Mouse (Mus musculus) CH12.LX (cell line): ENCODE measurements around the gene Speg. TPM values are rescaled to one million over a fixed set of nuclear protein-coding genes. Genes with fewer than 3 reads are reported as not detected.

Experiments
- DNase-seq: peaks from one replicate; pipeline ENCODE4 v3.0.0-alpha.2; 2013; ENCODE audit errors: extremely low read depth
- H3K27ac ChIP-seq: 2 replicates; pipeline ENCODE4 v1.5.1; 2012; ENCODE audit warnings: low read depth, mild to moderate bottlenecking, control low read depth, moderate library complexity; ENCODE audit not compliant: insufficient read depth
- H3K27me3 ChIP-seq: replicated peaks from 2 replicates; pipeline ENCODE3; 2012; ENCODE audit warnings: inconsistent platforms
- H3K36me3 ChIP-seq, 2 experiments: replicated peaks in 1 of 2; 2 replicates each; pipeline versions ENCODE3 to v1.6.1; 2012; ENCODE audit warnings: inconsistent platforms in 1 of 2, low read length in 1 of 2, mild to moderate bottlenecking in 1 of 2, mixed read lengths in 1 of 2, moderate library complexity in 1 of 2; ENCODE audit not compliant: control insufficient read depth in 1 of 2, insufficient read depth in 1 of 2
- H3K4me1 ChIP-seq, 2 experiments: 2 replicates each; pipeline ENCODE4 v1.6.1; 2012; ENCODE audit warnings: inconsistent platforms in 1 of 2, moderate library complexity in 1 of 2; ENCODE audit not compliant: insufficient read depth in 2 of 2, control insufficient read depth in 1 of 2
- H3K4me2 ChIP-seq: 2 replicates; pipeline ENCODE4 v1.6.1; 2012; ENCODE audit warnings: low read depth, mild to moderate bottlenecking, control low read depth; ENCODE audit not compliant: poor library complexity, insufficient read depth, severe bottlenecking
- H3K4me3 ChIP-seq, 3 experiments: fragments of 150-350 bp in 1 of 3; sonication (generic) in 1 of 3; replicated peaks in 1 of 3; 2 replicates each; pipeline versions ENCODE3 to v1.5.1; 2011 to 2012; ENCODE audit warnings: low read depth in 2 of 3, low read length in 2 of 3, mild to moderate bottlenecking in 2 of 3, moderate library complexity in 2 of 3, control low read depth in 1 of 3, improper control_type of control experiment in 1 of 3, inconsistent platforms in 1 of 3, mixed read lengths in 1 of 3; ENCODE audit not compliant: poor library complexity in 1 of 3
- H3K79me2 ChIP-seq: replicated peaks from 2 replicates; pipeline ENCODE4 v1.6.1; 2012; ENCODE audit warnings: mild to moderate bottlenecking, moderate library complexity; ENCODE audit not compliant: control insufficient read depth, poor library complexity, insufficient read depth, severe bottlenecking; ENCODE audit errors: extremely low read depth
- H3K9ac ChIP-seq: 2 replicates; pipeline ENCODE4 v1.6.1; 2012; ENCODE audit warnings: low read depth, mild to moderate bottlenecking, control low read depth, moderate library complexity; ENCODE audit not compliant: insufficient read depth
- H3K9me3 ChIP-seq: replicated peaks from 2 replicates; pipeline ENCODE3; 2012; ENCODE audit warnings: low read length, inconsistent platforms, mixed read lengths
- CHD1 ChIP-seq: IDR thresholded peaks from 2 replicates; pipeline ENCODE4 v1.6.1; 2012; ENCODE audit warnings: low read depth, low read length, improper control_type of control experiment, inconsistent platforms
- CHD2 ChIP-seq: IDR thresholded peaks from 2 replicates; pipeline ENCODE4 v1.6.1; 2011; ENCODE audit warnings: low read length, improper control_type of control experiment
- CTCF ChIP-seq, 2 experiments: IDR thresholded peaks in 1 of 2; conservative IDR thresholded peaks in 1 of 2; 2 replicates each; pipeline ENCODE4 v1.5.1; 2011 to 2012; ENCODE audit warnings: low read depth in 2 of 2, low read length in 2 of 2, improper control_type of control experiment in 1 of 2, inconsistent platforms in 1 of 2, mild to moderate bottlenecking in 1 of 2, moderate library complexity in 1 of 2
- E2F4 ChIP-seq: IDR thresholded peaks from 2 replicates; pipeline ENCODE4 v1.6.1; 2011; ENCODE audit warnings: low read depth, low read length, improper control_type of control experiment; ENCODE audit not compliant: insufficient replicate concordance
- ELF1 ChIP-seq: IDR thresholded peaks from 2 replicates; pipeline ENCODE4 v1.6.1; 2014; ENCODE audit warnings: low read depth, mild to moderate bottlenecking, inconsistent platforms, low read length, improper control_type of control experiment
- ETS1 ChIP-seq: conservative IDR thresholded peaks from 2 replicates; pipeline ENCODE4 v1.6.1; 2012; ENCODE audit warnings: low read depth, mild to moderate bottlenecking, inconsistent platforms, low read length, improper control_type of control experiment, moderate library complexity
- GABPA ChIP-seq: IDR thresholded peaks from 2 replicates; pipeline ENCODE4 v1.6.1; 2012; ENCODE audit warnings: low read depth, low read length, improper control_type of control experiment, inconsistent platforms; ENCODE audit not compliant: insufficient replicate concordance
- HCFC1 ChIP-seq: IDR thresholded peaks from 2 replicates; pipeline ENCODE4 v1.6.1; 2012; ENCODE audit warnings: low read depth, mild to moderate bottlenecking, inconsistent platforms, low read length, improper control_type of control experiment
- KAT2A ChIP-seq: IDR thresholded peaks from 2 replicates; pipeline ENCODE4 v1.6.1; 2012; ENCODE audit warnings: low read length, improper control_type of control experiment, inconsistent platforms; ENCODE audit not compliant: insufficient replicate concordance
- MAZ ChIP-seq: IDR thresholded peaks from 2 replicates; pipeline ENCODE4 v1.6.1; 2012; ENCODE audit warnings: low read depth, mild to moderate bottlenecking, inconsistent platforms, low read length, improper control_type of control experiment, moderate library complexity
- MEF2A ChIP-seq: IDR thresholded peaks from 2 replicates; pipeline ENCODE4 v1.6.1; 2014; ENCODE audit warnings: low read depth, mild to moderate bottlenecking, inconsistent platforms, low read length, improper control_type of control experiment, borderline replicate concordance
- MXI1 ChIP-seq: IDR thresholded peaks from 2 replicates; pipeline ENCODE4 v1.6.1; 2011; ENCODE audit warnings: mild to moderate bottlenecking, low read depth, low read length, improper control_type of control experiment
- MYC ChIP-seq: IDR thresholded peaks from 2 replicates; pipeline ENCODE4 v1.6.1; 2011; ENCODE audit warnings: low read depth, mild to moderate bottlenecking, improper control_type of control experiment, low read length
- NELFE ChIP-seq: IDR thresholded peaks from 2 replicates; pipeline ENCODE4 v1.6.1; 2011; ENCODE audit warnings: low read depth, low read length, improper control_type of control experiment
- PAX5 ChIP-seq: IDR thresholded peaks from 2 replicates; pipeline ENCODE4 v1.6.1; 2012; ENCODE audit warnings: low read length, inconsistent platforms, mixed read lengths
- POLR2A ChIP-seq: IDR thresholded peaks from 2 replicates; pipeline ENCODE4 v1.6.1; 2011; ENCODE audit warnings: low read depth, mild to moderate bottlenecking, improper control_type of control experiment, low read length
- POLR2AphosphoS2 ChIP-seq: IDR thresholded peaks from 2 replicates; pipeline ENCODE4 v1.6.1; 2011; ENCODE audit warnings: low read depth, low read length, improper control_type of control experiment
- SIN3A ChIP-seq: IDR thresholded peaks from 2 replicates; pipeline ENCODE4 v1.6.1; 2012; ENCODE audit warnings: low read length, improper control_type of control experiment, inconsistent platforms
- TBP ChIP-seq: conservative IDR thresholded peaks from 2 replicates; pipeline ENCODE4 v1.6.1; 2011; ENCODE audit warnings: low read depth, low read length, improper control_type of control experiment
- TCF12 ChIP-seq: IDR thresholded peaks from 2 replicates; pipeline ENCODE4 v1.6.1; 2014; ENCODE audit warnings: low read depth, mild to moderate bottlenecking, inconsistent platforms, low read length, improper control_type of control experiment
- USF1 ChIP-seq: IDR thresholded peaks from 2 replicates; pipeline ENCODE4 v1.6.1; 2014; ENCODE audit warnings: low read depth, mild to moderate bottlenecking, inconsistent platforms, low read length, improper control_type of control experiment
- USF2 ChIP-seq: conservative IDR thresholded peaks from 2 replicates; pipeline ENCODE4 v1.6.1; 2011; ENCODE audit warnings: low read depth, low read length, improper control_type of control experiment
- ZKSCAN1 ChIP-seq: IDR thresholded peaks from 2 replicates; pipeline ENCODE4 v1.6.1; 2012; ENCODE audit warnings: low read depth, inconsistent platforms, low read length, improper control_type of control experiment, borderline replicate concordance
- ZMIZ1 ChIP-seq: IDR thresholded peaks from 2 replicates; pipeline ENCODE4 v1.6.1; 2012; ENCODE audit warnings: low read depth, mild to moderate bottlenecking, inconsistent platforms, low read length, improper control_type of control experiment
- dilution Hi-C: fragments of 300-500 bp; cut with MboI; formaldehyde crosslinking; loops from 2 replicates; pipeline ENCODE4 v1.14.3; 2020; ENCODE audit warnings: low sequenced_read_pairs; ENCODE audit not compliant: extremely low pct_unique_long_range_greater_than_20kb, extremely low pct_ligation_motif_present
- in situ Hi-C: fragments of 300-500 bp; cut with MboI; formaldehyde crosslinking; loops from 3 replicates; pipeline ENCODE4 v1.14.3; 2019; ENCODE audit warnings: low sequenced_read_pairs, low pct_ligation_motif_present, low pct_unique_long_range_greater_than_20kb, mixed read lengths
- polyA plus RNA-seq: library from polyadenylated mRNA; unstranded; fragments of >175 nt; gene quantifications from 2 replicates; pipeline ENCODE4 v1.2.1, GENCODE M21; 2012; ENCODE audit warnings: low read depth; ENCODE audit not compliant: insufficient read length
- total RNA-seq, 2 experiments: library from RNA; depleted of rRNA; stranded (reverse); fragments of 300-350 nt in 1 of 2; fragments of >200 nt in 1 of 2; gene quantifications; 2 replicates each; pipeline ENCODE4 v1.2.3; 2012 to 2014

The Speg gene
- total and polyA plus RNA-seq, 3 experiments, result 13.1 to 30.7 (median 18.8) TPM

DNA sequence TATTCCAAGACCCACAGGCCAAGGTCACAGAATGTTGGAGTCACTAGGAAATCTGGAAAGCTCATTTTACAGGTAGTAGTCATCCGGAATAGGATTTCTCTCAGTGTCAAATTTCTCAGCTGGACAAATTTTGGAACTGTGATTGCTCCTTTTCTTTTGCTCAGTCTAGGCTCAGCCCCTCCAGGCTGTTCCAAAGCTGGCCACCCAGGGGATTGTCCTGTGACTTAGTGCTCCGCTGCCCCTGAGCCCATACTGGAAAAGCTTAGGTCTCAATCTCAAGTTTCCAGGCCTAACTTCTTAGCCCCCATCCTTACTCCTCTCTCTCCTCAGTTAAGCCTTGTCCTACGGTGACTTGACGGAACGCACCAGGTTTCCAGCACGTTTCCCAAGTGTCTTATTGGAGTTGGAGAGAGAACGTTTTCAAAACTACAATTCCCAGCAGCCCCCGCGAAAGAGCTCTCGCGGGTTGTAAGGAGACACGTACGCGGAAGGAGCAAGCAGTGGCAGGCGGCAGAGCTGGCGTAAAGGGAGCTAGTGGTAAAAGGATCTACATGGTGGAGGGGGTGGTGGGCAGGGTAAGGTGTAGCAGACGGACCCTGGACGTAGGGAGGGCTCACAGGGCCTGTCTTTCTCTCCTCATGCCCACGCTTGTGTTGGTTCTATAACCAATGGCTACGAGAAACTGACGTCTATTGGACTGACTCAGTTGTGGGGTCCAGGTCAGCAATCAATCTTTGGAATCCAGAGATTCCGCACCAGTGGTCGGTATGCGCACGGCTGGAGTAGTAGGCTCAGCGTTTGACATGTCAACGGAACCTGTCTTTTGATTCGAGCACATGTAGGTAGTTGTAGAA lies 60.6 kb downstream of the Speg start, which contains the start of gene Gmppa:
TSS of gene Gmppa (plus strand) at position 456 of the 854 bp plus-strand sequence.
- in situ Hi-C loops, result no loop called here
- Histone ChIP-seq H3K79me2 (peaks cover 9% of the 10 kb centered on the region), H3K4me3 (peak within 1 kb of the TSS; percentile 70 to 91 (median 82)), H3K4me2 (peak within 1 kb of the TSS; percentile 79), H3K9me3 (no peaks in the 10 kb centered on the region), H3K36me3 (peaks cover 12 to 53% of the 10 kb centered on the region in 2 experiments), H3K27ac (peak within 1 kb of the TSS; percentile 17; the same call in 1 of the 2 replicates), H3K9ac (peak within 1 kb of the TSS; percentile 95), H3K4me1 (peaks cover 3 to 18% of the 10 kb centered on the region in 2 experiments), H3K27me3 (no peaks in the 10 kb centered on the region)
- TF ChIP-seq ETS1, result no peak
- TF ChIP-seq TBP, result 0 out of 2 replicates have a peak, but pooled peaks have one; percentile 44
- TF ChIP-seq CHD2, result peak; percentile 100
- TF ChIP-seq CTCF (conservative IDR thresholded peaks at IDR 0.05 in 1 of 2, IDR thresholded peaks at IDR 0.05 in 1 of 2; ENCODE audit: low read depth in 2 of 2, low read length in 2 of 2), result no peak
- TF ChIP-seq MEF2A, result no peak
- TF ChIP-seq NELFE, result peak; percentile 84
- no peak for TF ChIP-seq E2F4
- TF ChIP-seq PAX5, result no peak
- TF ChIP-seq KAT2A, result peak; percentile 96
- TF ChIP-seq USF1, result no peak
- TF ChIP-seq ELF1, result peak; percentile 99
- TF ChIP-seq ZMIZ1, result peak; percentile 89; the same call in 1 of the 2 replicates
- peak; percentile 64; the same call in 1 of the 2 replicates for TF ChIP-seq GABPA
- peak; percentile 88 for TF ChIP-seq TCF12
- TF ChIP-seq POLR2AphosphoS2, result peak; percentile 82
- TF ChIP-seq HCFC1, result peak; percentile 100
- peak; percentile 70 for TF ChIP-seq MXI1
- TF ChIP-seq MAZ, result 0 out of 2 replicates have a peak, but pooled peaks have one; percentile 21
- peak; percentile 96 for TF ChIP-seq POLR2A
- 0 out of 2 replicates have a peak, but pooled peaks have one; percentile 50 for TF ChIP-seq CHD1
- TF ChIP-seq USF2, result no peak
- peak; percentile 92 for TF ChIP-seq SIN3A
- no peak for TF ChIP-seq ZKSCAN1
- no peak for TF ChIP-seq MYC
- dilution Hi-C loops, result no loop called here
- DNase-seq, result peak; percentile 85
